Mouse (Mus musculus): ENCODE measurements at regions not wholly inside any gene's neighbourhood (a gene's known extent, or its start where the extent isn't known, plus 50 kb on each side); places are given as distances from the start of the nearest gene placed in this dataset.

DNA sequence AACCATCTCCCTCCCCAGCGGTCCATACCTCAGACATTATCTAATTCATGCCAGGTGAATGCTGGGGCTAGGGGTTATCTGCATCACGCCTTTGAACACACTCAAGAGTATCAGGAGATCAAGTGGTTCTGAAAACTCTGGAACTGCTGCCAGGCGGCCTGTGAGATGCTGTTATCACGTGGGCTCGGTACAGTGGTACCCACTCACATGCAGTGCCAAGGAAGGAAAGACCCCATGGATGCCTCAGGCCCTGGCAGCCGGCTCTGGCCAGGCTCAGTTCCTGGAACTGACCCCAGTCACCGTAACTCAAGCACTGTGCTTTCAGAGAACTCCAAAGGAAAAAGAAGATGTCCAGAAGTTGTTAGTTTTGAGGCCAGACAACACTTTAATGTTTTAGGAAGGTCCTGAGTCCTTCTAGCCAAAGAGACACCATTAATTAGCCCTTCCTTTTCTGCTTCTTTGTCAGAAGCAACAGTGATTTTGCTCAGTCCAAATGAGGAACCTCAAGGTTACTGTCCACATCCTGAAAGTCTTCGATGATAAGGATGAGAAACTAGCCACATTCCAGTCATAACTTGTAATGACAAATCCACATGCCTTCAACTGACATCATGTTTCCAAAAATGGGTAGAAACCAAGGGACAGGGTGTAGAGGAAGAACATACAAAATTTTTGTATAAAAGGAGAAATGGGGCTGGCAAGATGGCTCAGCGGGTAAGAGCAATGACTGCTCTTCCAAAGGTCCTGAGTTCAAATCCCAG, 126.1 kb downstream of the Zbtb18 start:
- no peak for DNase-seq (ENCODE audit: low read depth, low spot score)

DNA sequence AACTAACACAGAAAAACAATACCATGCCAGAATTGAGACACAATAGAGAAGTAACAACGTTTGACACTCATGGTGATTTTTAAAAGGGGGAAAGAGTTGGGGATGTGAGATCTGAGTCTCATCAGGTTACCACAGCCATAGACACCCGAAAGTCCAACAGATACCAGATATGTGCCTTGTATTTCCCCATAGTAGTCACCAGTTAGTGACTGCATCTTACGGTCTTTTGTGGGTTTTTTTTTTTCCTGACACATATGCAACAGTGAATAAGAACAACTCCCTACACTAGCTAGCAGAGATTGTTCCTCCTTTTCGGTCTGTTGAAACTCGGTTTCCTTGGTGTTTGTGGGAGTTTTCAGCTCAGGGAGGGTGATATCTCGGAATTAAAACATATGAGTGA, 127.4 kb downstream of the Zbtb18 start:
- DNase-seq (ENCODE audit: low read depth, low spot score), result no peak

DNA sequence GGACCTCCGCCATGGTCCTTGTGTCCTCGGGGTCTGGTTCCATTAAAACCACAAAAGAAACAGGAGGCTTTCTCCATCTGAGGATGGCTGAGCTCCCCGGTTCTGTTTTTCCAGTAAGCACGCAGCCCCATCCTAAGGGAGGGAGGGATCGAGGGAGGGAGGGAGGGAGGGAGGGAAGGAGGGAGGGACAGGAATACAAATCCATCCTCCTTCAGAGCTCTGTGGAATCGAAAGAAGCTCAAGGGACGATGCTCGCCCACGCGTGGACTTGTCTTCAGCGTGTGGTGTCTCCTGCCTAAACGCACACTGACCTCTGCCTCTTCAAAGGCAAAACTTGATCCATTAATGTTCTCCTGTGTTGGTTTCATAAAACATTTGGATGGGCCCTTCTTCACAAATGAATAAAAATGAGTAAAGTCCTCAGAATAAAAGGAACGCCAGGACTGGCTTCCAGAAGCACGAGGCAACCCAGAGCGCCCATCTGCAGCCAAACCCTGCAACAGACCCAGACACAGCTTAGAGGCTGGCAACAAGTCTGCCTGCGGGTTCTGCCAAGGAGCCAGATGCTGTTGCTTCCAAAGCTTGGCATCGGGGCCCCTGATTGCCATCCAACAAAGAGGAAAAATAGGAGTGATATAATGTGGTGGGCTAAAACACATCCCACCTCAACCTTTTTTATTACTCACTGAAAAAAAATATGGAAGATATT, 131.0 kb downstream of the Zbtb18 start:
- no peak for DNase-seq (ENCODE audit: low read depth, low spot score)

GRCm38 (mm10) chr1:177573781-177574180, 131.6 kb downstream of the Zbtb18 start:
- DNase-seq (ENCODE audit: low read depth, low spot score), result no peak

DNA sequence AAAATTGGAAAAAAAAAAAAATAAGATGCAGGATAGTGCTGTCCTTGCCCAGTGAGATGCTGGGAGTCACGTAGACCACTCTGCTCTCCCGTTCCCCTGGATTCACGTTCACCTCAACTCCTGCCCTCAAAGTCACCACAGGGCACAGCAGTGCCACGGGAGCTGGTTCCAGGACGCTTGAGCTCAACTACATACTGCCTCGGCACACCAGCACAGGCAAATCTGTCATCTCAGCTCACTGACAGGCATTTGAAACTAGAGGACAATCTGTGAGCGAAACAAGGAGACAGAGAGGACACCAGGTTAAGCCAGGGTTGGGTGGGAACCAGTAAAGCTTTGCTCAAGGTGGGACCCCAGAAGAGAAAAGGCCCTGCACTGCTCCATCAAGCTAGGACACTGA, 132.2 kb downstream of the Zbtb18 start:
- DNase-seq (ENCODE audit: low read depth, low spot score), result no peak

DNA sequence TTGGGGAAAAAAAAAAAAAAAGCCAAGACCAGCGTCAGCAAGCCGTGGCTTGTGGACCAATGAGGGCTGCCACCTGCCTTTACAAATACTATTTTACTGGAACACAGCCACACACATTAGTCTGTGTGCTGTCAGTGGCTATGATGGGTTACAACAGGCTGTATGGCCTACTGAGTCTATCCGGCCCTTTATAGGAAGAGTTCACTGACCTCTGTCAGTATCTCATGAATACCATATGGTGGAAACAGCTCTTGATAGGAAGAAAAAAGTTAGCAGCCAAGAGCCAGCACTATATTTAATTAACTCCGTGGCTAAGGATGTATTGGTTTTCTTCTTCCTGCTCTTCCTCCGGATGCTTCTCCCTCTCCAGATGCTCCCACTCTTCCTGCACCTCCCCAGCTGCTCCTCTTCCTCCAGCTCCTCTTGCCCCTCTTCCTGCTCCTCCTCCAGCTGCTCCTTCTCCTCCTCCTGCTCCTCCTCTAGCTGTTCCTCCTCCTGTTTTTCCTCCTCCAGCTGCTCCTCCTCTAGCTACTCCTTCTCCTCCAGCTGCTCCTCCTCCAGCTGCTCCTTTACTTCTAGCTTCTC, 142.2 kb downstream of the Zbtb18 start:
- no peak for DNase-seq (ENCODE audit: low read depth, low spot score)

- no peak for DNase-seq (ENCODE audit: low read depth, low spot score)
Measured at GRCm38 (mm10) chr1:177585320-177585719, 143.2 kb downstream of the Zbtb18 start.

DNA sequence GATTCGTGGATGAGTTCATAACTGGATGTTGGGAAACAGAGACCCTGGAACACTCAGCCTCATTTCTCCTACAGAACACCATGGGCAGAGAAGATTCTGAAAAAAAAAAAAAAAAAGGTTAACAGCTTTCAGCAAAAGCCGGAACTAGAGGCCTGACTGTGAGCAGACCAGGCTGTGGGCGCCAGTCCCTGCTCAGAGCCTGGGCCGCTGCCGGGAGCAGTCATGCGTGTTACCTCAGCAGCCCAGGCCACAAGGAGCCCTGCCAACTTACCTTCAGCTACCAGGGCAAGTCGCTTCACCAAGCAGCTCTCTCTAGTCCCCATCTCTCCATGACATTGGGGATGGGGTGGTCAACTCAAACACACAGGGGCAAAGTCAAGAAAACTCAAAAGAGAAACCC, 140.6 kb upstream of the 1700016C15Rik start:
- no peak for DNase-seq (ENCODE audit: low read depth, low spot score)

DNA sequence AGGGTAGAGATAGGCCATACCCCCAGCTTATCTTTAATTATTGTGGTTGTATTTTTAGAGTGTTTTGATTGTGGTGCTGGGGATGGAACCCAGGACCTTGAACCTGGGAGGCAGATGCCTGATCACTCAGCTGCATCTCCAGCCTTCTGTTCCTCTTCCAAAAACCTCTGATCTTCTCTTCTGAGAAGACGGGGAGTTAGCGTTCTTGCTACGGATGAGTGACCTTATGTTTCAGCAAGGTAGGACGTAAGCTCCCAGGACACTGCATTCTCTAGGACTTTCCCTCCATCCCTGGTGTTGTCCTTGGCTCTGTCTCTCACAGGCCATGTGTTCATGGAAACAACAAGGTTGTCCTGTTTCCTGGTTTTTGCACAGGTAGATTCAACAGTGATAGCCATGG, 140.0 kb upstream of the 1700016C15Rik start:
- no peak for DNase-seq (ENCODE audit: low read depth, low spot score)

DNA sequence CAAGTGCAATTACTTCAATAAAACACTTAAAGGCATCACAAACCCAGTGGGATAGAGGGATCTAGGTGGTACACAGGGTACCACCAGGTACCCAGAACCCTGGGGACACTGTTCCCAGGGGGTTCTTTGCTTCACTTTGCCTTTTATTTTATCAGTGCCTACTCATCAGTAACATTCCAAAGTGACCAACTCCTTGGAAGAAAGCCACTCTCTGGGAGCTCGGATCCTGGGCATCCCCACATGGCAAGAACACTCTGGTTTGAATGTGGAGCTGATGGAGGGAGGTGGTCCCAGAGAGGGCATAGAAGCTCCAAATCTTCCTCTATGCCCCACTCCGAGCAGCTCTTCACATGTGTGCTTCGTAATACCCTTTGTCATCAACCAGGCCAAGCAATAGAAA, 137.9 kb upstream of the 1700016C15Rik start:
- no peak for DNase-seq (ENCODE audit: low read depth, low spot score)

DNA sequence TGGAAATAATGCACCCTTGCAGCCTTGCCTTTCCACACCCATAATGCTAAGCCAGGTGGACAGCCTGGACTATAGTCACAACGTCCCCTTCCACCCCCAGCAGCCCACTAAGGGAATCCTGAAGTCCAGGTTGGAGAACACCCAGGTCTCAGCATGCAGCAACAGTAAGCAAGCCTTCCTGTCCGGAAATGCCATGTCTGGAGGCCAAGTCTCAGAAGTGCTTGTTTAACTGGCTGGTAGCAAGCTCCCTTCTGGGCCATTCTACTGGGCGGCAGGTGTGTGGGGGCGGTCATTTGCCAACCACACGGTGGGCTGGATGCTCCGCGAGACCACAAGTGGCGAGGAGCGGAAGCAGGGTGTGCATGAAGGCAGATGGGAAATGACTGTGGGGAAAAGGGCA, 137.3 kb upstream of the 1700016C15Rik start:
- no peak for DNase-seq (ENCODE audit: low read depth, low spot score)

DNA sequence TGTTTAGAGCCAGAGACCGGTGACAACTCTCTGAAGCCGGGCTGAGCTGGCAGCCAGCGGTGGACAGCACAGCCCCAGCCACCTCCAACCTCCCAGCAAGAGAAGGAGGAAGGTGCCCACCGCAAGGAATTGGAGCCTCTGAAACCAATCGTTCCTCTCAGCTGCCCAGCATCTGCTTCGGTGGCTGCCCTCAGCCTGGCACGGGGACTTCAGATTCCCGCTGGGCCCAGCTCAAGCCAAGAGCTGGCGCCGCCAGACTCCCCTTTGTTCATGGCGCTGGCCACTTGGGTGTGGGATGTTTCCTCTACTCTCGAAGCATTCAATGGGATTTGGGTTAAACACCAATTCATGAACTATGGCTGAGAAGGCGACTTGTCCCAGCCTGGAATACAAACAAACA, 135.3 kb upstream of the 1700016C15Rik start:
- DNase-seq (ENCODE audit: low read depth, low spot score), result no peak

GRCm38 (mm10) chr1:177595326-177595914, 134.2 kb upstream of the 1700016C15Rik start:
- DNase-seq (ENCODE audit: low read depth, low spot score), result no peak

DNA sequence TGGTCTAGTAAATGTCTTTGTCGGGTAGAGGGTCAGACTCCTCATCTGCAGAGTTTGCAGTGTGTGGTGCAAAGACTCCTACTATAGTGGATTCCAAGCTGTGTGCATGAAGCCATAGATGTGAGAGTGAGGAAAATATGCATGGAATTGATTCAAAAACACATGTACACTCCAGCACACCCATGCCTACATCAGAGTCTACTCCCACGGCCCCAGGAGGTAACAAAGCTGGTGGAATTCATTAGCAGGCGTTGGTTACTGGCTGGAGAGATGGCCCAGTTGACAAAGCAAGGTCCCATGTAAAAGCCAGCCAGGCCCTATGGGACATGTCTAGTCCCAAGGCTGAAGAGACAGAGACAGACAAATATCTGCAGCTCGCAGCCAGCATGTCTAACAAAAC, 132.6 kb upstream of the 1700016C15Rik start:
- DNase-seq (ENCODE audit: low read depth, low spot score), result no peak

GRCm38 (mm10) chr1:177605353-177605969, 124.2 kb upstream of the 1700016C15Rik start:
- DNase-seq (ENCODE audit: low read depth, low spot score), result no peak

DNA sequence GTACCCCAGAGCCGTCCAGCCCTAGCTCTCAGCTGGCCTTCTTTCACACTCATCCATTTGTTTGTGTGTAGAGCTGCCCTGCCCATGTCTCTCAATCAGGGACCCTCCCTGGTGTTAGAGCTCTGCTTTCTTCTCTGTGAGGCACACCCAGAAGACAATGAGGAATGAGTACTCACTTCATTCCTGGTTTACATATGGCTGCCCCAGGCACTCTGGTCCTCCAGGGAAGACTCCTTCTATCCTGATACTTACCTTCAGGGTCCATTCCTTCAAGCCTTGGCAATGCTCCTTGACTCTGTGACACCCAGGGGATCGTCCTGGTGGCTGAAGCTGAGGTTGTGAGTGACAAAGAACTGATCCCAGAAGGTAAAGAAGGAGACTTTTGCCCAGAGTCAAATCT, 122.0 kb upstream of the 1700016C15Rik start:
- no peak for DNase-seq (ENCODE audit: low read depth, low spot score)

- no peak for DNase-seq (ENCODE audit: low read depth, low spot score)
Measured at GRCm38 (mm10) chr1:177608551-177609020, 121.0 kb upstream of the 1700016C15Rik start.

DNA sequence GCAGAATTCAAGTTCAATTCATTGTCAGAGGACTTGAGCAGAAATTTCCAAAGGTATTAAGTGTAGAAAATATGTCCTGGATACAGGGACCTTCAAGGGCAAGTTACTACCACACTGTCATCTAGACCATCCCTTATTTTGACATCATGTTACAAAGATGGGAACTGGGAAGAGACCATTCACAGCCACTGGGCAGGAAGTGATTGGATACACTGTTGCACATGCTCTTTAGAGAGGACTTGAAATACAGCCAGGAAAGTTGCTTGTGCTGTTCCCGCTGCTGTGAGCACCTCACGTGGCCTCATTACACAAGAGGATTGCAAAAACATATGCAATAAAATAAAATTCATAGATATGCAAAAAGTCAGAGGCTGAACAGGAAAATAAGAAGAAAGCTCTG, 120.4 kb upstream of the 1700016C15Rik start:
- no peak for DNase-seq (ENCODE audit: low read depth, low spot score)

- no peak for DNase-seq (ENCODE audit: low read depth, low spot score)
Measured at GRCm38 (mm10) chr1:177609683-177610082, 119.9 kb upstream of the 1700016C15Rik start.

DNA sequence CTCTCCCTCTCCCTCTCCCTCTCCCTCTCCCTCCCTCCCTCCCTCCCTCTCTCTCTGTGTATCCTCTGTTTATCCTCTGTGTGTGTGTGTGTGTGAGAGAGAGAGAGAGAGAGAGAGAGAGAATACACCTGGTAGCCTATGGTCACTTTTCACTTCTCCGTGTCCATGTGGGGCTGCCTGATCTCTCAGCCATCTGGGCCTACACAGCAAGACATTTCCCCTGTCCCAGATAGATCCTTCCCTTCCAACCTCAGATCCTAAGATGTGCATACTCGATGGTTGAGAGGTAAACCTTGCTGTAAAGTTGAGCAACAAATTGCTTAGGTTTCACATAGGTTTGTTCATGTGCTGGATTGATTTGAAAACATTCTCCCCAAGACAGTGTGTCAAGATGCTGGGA, 119.5 kb upstream of the 1700016C15Rik start:
- DNase-seq (ENCODE audit: low read depth, low spot score), result no peak

- no peak for DNase-seq (ENCODE audit: low read depth, low spot score)
Measured at GRCm38 (mm10) chr1:177612546-177612945, 117.1 kb upstream of the 1700016C15Rik start.

DNA sequence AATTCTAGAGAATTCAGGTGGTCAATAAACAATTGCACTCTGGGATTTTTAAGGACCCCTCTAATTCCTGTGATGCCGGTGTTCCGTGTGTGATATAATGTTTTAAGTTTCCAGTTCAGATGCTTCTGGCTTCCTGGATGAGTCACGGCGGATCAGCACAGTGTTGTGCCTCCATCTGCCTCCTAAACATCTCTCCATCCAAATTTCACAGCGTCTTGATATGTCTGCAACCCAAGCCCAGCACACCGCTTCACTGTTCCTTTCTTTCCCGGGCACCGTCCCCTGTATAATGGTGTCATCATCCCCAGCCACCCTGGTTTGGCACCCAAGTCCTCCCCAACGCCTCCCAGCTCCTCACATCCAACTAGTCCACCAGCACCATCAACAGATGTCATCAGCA, 114.0 kb upstream of the 1700016C15Rik start:
- no peak for DNase-seq (ENCODE audit: low read depth, low spot score)
